Mouse (Mus musculus): ENCODE measurements around the gene Piezo1. TPM values are rescaled to one million over a fixed set of nuclear protein-coding genes. Genes with fewer than 3 reads are reported as not detected.
A peak's percentile ranks its signal among the peaks of the same experiment; 100 is the strongest.
"Not testable (repeated sequence)": the region's sequence is repeated elsewhere in the genome, so short reads cannot be mapped to it uniquely, and the experiment has no call there.

Piezo1 gene
- total RNA-seq (2021), result 10 to 100 TPM; 11.5 to 13.2 TPM
- long read RNA-seq, experiment 1, full-length matches to known transcripts, result 2 of 11 reads
- long read RNA-seq, experiment 1, partial matches to known transcripts, result 6 of 11 reads
- long read RNA-seq, experiment 1, other reads (novel, unspliced or antisense), result 3 of 11 reads
- long read RNA-seq, experiment 2, full-length matches to known transcripts, result 2 of 7 reads
- long read RNA-seq, experiment 2, partial matches to known transcripts, result 5 of 7 reads
- long read RNA-seq, experiment 2, other reads (novel, unspliced or antisense), result 0 of 7 reads

GRCm38 (mm10) chr8:122551265-122552051 lies at the start of gene Piezo1:
TSS of gene Piezo1 (minus strand) at chr8:122551329.
- peak; percentile 94 for DNase-seq (ENCODE audit: low spot score)

GRCm38 (mm10) chr8:122600666-122601065 lies 49.5 kb upstream of the Piezo1 start:
- no peak for DNase-seq (ENCODE audit: low spot score)

- no peak for DNase-seq (ENCODE audit: low spot score)
These were observed 44.9 kb upstream of the Piezo1 start for GRCm38 (mm10) chr8:122596031-122596430.

- no peak for DNase-seq (ENCODE audit: low spot score)
These were observed 42.8 kb upstream of the Piezo1 start for GRCm38 (mm10) chr8:122593783-122594507.

DNA sequence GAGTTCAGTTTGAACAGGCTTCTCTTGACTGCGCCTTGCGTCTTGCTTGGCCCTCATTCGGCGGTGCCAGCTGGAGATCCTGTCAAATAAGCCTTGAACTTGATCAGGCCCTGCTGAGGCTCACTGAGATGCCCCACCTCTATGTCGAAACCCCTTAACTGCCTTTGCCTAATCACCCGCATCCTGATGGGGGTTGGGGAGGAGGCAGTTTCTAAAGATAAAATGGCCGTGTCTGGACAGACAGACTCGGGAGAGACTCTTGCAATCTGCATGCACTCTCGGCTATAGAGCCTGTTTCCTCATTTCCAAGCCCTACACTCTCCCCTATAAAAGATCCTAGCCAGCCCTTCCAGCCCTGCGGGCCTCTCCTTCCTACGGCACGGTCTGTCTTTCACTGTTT lies 42.1 kb upstream of the Piezo1 start:
- no peak for DNase-seq (ENCODE audit: low spot score)

DNA sequence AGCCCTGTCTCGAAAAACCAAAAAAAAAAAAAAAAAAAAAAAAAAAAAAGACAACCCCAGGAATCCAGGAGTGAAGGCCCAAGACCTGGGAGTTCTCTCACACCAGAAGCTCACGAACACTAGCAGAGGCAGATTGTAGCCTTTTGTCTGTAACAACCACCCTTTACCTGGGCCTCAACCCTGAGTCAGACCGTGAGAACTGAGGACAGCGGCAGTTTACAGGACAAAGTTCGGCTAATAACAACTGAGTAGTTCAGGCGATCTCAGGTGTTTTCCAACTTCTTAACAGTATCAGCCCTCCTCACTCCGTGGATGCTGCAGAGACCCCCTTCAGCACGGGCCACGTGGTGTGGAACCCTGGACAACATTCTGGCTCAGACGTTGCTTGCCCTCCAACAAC lies 35.6 kb upstream of the Piezo1 start:
- no peak for DNase-seq (ENCODE audit: low spot score)

DNA sequence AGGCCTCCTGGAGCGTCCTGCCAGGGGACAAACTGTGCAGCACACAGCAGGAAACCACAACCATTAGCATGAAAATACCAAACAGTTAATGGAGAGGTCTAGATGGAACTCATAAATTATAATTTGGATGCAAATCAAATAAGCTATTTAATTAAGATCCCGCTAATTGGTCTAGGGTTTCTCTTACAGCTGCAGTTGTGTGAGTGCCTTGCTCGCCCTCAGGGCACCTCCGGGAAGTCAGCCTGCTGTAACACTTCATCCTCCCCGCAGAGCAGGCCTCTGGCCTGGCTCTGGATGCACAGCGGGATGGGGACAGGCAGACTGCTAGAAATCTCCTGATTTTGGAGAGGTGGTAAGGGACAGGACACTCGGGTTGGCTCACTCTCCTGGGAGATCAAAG lies 35.0 kb upstream of the Piezo1 start:
- no peak for DNase-seq (ENCODE audit: low spot score)

GRCm38 (mm10) chr8:122585411-122585891 lies 34.3 kb upstream of the Piezo1 start:
- DNase-seq (ENCODE audit: low spot score), result no peak

GRCm38 (mm10) chr8:122584981-122585380 lies 33.9 kb upstream of the Piezo1 start:
- DNase-seq (ENCODE audit: low spot score), result no peak

DNA sequence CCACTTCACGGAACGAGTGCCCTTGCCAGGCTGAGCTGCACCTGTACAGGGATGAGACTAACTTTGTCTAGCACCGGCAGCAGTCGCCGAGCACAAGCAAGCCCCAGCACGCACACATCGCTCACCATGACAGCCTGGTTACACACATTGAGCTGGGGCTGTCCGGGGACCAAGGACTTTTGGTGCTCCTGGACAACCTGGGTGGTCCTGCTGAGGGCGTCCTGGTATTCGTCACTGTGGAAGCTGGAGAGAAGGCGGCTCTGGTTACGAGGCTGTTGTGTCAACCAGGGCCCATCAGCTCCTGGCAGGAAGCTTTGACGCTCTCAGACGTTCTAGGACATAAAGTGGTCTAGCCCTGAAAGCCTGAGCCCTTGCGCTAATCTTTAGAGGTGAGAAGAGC lies 29.8 kb upstream of the Piezo1 start:
- DNase-seq (ENCODE audit: low spot score), result no peak

DNA sequence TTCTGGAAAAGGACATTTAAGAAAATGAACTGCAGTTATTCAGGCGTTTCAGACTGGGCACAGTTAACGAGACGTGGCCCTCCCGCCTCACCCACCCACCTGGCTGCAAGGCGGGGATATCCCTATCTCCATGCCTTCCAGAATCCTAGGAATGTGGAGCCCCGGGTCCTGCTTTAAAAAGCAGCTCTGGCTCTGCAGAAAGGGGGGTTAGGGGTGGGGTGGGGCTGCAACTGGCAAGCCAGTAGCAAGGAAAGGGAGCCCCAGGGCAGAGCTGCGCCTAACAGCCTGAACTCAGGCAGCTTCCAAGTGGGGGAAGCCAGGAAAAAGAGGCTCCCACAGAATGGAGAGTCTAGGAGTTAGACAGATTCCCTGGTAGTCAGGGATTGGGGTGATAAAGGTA lies 28.1 kb upstream of the Piezo1 start:
- no peak for DNase-seq (ENCODE audit: low spot score)

- no peak for DNase-seq (ENCODE audit: low spot score)
These were observed 26.0 kb upstream of the Piezo1 start for GRCm38 (mm10) chr8:122577116-122577515.

DNA sequence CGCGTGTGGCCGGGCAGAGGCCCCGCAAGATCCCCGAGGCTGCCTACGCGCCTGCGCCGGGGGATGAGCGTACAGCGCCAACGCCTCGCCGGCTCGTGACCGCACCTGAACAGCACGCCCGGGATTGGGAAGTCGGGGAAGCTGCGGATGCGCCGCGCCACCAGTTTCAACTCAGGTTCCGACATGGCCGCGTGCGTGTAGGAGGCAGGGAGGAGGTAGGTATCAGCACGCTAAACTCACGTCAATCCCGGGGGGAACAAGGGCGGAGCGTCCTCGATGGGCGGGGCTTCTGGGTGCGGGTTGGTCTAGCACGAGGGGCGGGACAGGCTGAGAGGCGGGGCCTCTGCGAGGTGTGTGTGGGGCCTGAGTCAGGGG lies 25.5 kb upstream of the Piezo1 start, which contains the start of gene Aprt:
Aprt (minus strand) TSS at position 262 of the 375 bp plus-strand sequence.
- peak; percentile 96 for DNase-seq (ENCODE audit: low spot score)

DNA sequence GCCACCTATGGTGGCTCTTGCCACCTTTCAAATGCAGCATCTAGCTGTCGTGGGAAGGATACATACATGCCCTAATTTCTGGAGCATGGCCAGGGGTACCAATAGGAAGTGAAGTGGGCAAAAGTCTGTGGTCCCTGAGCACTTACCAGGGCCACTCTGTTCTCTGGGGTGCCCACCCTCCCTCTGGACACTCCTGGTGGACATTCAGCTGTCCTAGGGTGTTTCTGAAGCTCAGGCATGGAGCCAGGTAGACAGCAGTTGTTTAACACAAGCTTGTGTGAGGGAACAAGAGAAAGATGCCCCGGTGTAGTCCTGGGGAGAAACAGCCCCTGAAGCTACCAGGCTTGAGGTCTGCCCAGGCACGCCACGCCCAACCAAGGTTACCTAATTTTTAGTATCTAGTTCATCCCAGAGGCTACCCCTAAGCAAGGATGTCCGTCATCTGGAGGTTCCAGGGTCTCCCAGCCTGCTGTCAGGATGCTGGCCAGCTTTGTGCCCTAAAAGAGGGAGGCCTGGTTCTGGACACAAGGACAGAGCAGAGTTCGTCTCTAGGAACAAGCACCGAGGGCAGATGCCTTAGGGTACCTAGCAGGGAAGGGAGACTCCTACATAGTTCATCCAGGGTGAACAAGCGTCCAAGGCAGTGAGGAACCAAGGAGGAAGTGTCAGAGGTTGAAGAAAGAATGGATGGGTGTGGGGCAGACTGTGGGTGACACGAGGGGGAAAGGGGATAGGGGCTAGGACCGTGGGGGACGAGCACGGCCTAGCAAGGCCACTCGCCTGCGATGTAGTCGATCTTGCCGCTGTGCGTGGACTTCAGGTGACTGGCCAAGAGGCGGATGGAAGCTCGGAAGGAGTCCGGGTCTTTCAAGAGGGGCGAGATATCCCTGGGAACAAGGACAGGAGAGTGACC lies 24.9 kb upstream of the Piezo1 start:
- DNase-seq (ENCODE audit: low spot score), result no peak

GRCm38 (mm10) chr8:122575286-122575685 lies 24.2 kb upstream of the Piezo1 start:
- no peak for DNase-seq (ENCODE audit: low spot score)

DNA sequence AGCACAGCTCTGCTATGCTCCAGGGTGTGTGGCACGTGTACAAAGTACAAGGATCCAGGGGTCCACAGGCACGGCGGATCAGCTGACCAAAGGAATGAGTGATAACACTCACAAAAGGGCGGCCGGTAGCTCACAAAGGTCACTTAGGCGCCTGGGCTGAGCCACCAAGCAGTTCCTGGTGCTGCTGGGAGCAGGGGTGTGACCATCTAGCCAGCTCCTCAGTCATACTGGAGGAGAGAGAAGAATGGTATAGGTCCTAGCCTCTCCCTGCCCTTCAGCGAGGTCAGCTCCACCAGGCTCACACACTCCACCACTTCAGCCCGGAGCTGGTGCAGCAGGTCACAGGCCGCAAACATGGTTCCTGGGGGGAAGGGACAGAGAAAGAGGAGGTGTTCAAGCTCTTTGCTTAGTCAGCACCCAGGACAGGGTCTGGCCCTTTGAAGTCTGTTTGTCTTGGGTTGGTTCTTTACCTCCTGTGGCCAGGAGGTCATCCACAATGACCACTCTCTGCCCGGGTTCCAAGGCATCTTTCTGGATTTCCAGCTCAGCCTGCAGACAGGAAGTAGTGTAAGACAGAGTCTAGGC lies 23.6 kb upstream of the Piezo1 start:
- DNase-seq (ENCODE audit: low spot score), result no peak

DNA sequence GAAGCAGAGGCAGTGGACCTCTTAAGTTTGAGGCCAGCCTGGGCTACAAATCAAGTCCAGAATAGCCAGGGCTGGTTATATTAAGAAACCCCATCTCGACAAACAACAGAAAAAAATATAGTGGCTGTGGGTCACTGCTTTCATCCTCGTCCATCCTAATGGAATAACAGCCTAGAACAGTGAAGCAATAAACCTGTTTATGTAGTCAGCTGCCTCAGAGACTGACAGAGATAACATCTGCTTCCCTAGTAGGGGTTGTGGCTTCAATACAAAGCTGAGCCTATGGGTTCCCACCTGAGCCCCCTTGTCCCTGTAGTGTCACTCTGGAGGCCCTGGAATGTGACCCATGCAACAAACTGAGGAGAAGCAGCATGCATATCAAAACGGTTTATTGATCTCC lies 23.1 kb upstream of the Piezo1 start:
- DNase-seq (ENCODE audit: low spot score), result no peak

DNA sequence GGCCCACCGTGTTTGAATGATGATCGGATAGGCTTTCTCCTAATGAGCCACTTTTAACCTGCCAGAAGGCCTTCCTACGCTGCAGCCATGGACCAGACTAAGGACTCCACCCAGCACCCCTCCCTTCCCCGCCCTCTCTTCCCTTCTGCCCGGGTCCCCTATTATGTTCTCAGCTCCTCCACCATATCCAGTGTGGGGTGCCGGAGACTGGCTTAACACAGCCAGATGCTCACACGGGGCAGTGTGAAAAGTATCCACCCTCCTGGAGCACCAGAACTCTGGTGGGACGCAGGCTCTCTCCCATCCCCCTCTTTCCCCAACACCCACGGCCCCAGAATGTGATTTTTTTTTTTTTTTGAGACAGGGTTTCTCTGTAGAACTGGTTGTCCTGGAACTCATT lies 22.4 kb upstream of the Piezo1 start:
- DNase-seq (ENCODE audit: low spot score), result no peak

- DNase-seq (ENCODE audit: low spot score), result not testable (repeated sequence)
These were observed 22.0 kb upstream of the Piezo1 start for GRCm38 (mm10) chr8:122573176-122573575.

DNA sequence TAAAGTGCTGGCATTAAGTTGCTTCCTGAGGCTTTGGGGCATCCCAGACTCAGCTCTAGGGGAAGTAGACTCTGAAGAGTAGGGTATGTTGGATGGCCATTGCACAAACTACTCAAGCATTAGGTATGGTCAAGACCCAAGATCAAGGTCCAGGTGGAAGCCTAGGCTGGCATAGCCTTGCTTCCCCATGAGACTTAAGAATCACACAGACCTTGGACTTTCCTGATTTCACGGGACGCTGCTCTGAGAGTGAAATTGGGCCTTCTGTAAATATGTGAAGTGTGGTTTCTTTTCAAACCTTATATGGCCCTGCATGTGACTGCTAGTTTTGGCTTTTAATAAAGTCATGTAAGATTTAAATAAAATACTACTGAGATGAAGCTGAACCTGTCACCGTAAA lies 21.6 kb upstream of the Piezo1 start:
- no peak for DNase-seq (ENCODE audit: low spot score)

Data from gastrocnemius, adult 18-20 months (tissue).